Mouse (Mus musculus): ENCODE results near the gene 9230112D13Rik. TPM values are rescaled to one million over a fixed set of nuclear protein-coding genes. Genes with fewer than 3 reads are reported as not detected.

Gene 9230112D13Rik
- total and polyA plus RNA-seq, 3 experiments, result 1.6 to 1.9 (median 1.7) TPM

- Histone ChIP-seq H3K9me3 (replicated peaks; ENCODE audit: low read length) (no peaks in the 10 kb centered on the region), H3K9ac (ENCODE audit: insufficient read depth, low read depth) (peak overlapping the region; percentile 84), H3K79me2 (replicated peaks; ENCODE audit: control insufficient read depth, extremely low read depth, insufficient read depth, poor library complexity, severe bottlenecking) (peaks cover 45% of the 10 kb centered on the region), H3K27me3 (replicated peaks) (no peaks in the 10 kb centered on the region), H3K36me3 (replicated peaks in 1 of 2; ENCODE audit: control insufficient read depth in 1 of 2, insufficient read depth in 1 of 2, low read length in 1 of 2) (no peaks in the 10 kb centered on the region), H3K27ac (ENCODE audit: insufficient read depth, low read depth) (peak overlapping the region; percentile 65), H3K4me2 (ENCODE audit: insufficient read depth, low read depth, poor library complexity, severe bottlenecking) (no peak overlapping the region), H3K4me1 (ENCODE audit: control insufficient read depth in 1 of 2, insufficient read depth in 2 of 2) (peaks cover 0 to 47% of the 10 kb centered on the region in 2 experiments; a peak in 3 of 4 replicates), H3K4me3 (replicated peaks in 1 of 3; ENCODE audit: low read depth in 2 of 3, low read length in 2 of 3, poor library complexity in 1 of 3) (peak overlapping the region; percentile 87 to 93 (median 92))
- TF ChIP-seq SIN3A (IDR thresholded peaks at IDR 0.05; ENCODE audit: low read length) (peak; percentile 43; the same call in 1 of the 2 replicates), CHD1 (IDR thresholded peaks at IDR 0.05; ENCODE audit: low read depth, low read length) (no peak), ZNF384 (IDR thresholded peaks at IDR 0.05; ENCODE audit: low read depth, low read length) (peak; percentile 34; the same call in 1 of the 2 replicates), BHLHE40 (IDR thresholded peaks at IDR 0.05; ENCODE audit: low read depth, low read length) (no peak), UBTF (IDR thresholded peaks at IDR 0.05; ENCODE audit: low read depth, low read length) (peak; percentile 98), JUND (conservative IDR thresholded peaks at IDR 0.05; ENCODE audit: low read depth, low read length) (no peak), MAX (IDR thresholded peaks at IDR 0.05; ENCODE audit: low read length) (no peak), NELFE (IDR thresholded peaks at IDR 0.05; ENCODE audit: low read depth, low read length) (no peak), SMC3 (IDR thresholded peaks at IDR 0.05; ENCODE audit: low read depth, low read length) (no peak)
- DNase-seq (ENCODE audit: extremely low read depth), result no peak
- in situ Hi-C loops (cut with MboI; ENCODE audit: low pct_ligation_motif_present, low pct_unique_long_range_greater_than_20kb, low sequenced_read_pairs) (loop anchor here (5.0 kb wide), 1 partner anchor 45 kb away; no protein-coding TSS in a partner anchor), dilution Hi-C loops (cut with MboI; ENCODE audit: extremely low pct_ligation_motif_present, extremely low pct_unique_long_range_greater_than_20kb, low sequenced_read_pairs) (no loop called here)
Observed at GRCm38 (mm10) chr14:34501804-34502474, 20.7 kb downstream of the 9230112D13Rik start.

- Histone ChIP-seq H3K79me2 (replicated peaks; ENCODE audit: control insufficient read depth, extremely low read depth, insufficient read depth, poor library complexity, severe bottlenecking) (peaks cover 49% of the 10 kb centered on the region), H3K4me3 (replicated peaks in 1 of 3; ENCODE audit: low read depth in 2 of 3, low read length in 2 of 3, poor library complexity in 1 of 3) (peak overlapping the region; percentile 87 to 93 (median 92)), H3K4me2 (ENCODE audit: insufficient read depth, low read depth, poor library complexity, severe bottlenecking) (peak overlapping the region; percentile 92), H3K36me3 (replicated peaks in 1 of 2; ENCODE audit: control insufficient read depth in 1 of 2, insufficient read depth in 1 of 2, low read length in 1 of 2) (no peaks in the 10 kb centered on the region), H3K9me3 (replicated peaks; ENCODE audit: low read length) (no peaks in the 10 kb centered on the region), H3K4me1 (ENCODE audit: control insufficient read depth in 1 of 2, insufficient read depth in 2 of 2) (peaks cover 0 to 52% of the 10 kb centered on the region in 2 experiments; a peak in 3 of 4 replicates), H3K9ac (ENCODE audit: insufficient read depth, low read depth) (peak overlapping the region; percentile 84), H3K27ac (ENCODE audit: insufficient read depth, low read depth) (0 out of 2 replicates have a peak overlapping the region, but pooled peaks have one; percentile 17), H3K27me3 (replicated peaks) (no peaks in the 10 kb centered on the region)
- in situ Hi-C loops (cut with MboI; ENCODE audit: low pct_ligation_motif_present, low pct_unique_long_range_greater_than_20kb, low sequenced_read_pairs), result loop anchor here (5.0 kb wide), 1 partner anchor 46 kb away; no protein-coding TSS in a partner anchor
- dilution Hi-C loops (cut with MboI; ENCODE audit: extremely low pct_ligation_motif_present, extremely low pct_unique_long_range_greater_than_20kb, low sequenced_read_pairs), result no loop called here
- no peak for DNase-seq (ENCODE audit: extremely low read depth)
- TF ChIP-seq CHD1 (IDR thresholded peaks at IDR 0.05; ENCODE audit: low read depth, low read length), result no peak
- 0 out of 2 replicates have a peak, but pooled peaks have one; percentile 3 for TF ChIP-seq ZMIZ1 (IDR thresholded peaks at IDR 0.05; ENCODE audit: low read depth, low read length)
- TF ChIP-seq CHD2 (IDR thresholded peaks at IDR 0.05; ENCODE audit: low read length), result no peak
- no peak for TF ChIP-seq SMC3 (IDR thresholded peaks at IDR 0.05; ENCODE audit: low read depth, low read length)
- no peak for TF ChIP-seq JUN (IDR thresholded peaks at IDR 0.05; ENCODE audit: insufficient read depth, low read depth, low read length)
- no peak for TF ChIP-seq NRF1 (IDR thresholded peaks at IDR 0.05; ENCODE audit: low read depth, low read length)
- TF ChIP-seq MEF2A (IDR thresholded peaks at IDR 0.05; ENCODE audit: borderline replicate concordance, low read depth, low read length), result no peak
Observed at GRCm38 (mm10) chr14:34501447-34501803, 21.2 kb downstream of the 9230112D13Rik start.
